Mouse (Mus musculus): ENCODE results near the gene Ctnnb1. TPM values are rescaled to one million over a fixed set of nuclear protein-coding genes. Genes with fewer than 3 reads are reported as not detected.

The Ctnnb1 gene
- polyA plus RNA-seq, 1 experiment from 2014 or later, result 728 TPM

DNA sequence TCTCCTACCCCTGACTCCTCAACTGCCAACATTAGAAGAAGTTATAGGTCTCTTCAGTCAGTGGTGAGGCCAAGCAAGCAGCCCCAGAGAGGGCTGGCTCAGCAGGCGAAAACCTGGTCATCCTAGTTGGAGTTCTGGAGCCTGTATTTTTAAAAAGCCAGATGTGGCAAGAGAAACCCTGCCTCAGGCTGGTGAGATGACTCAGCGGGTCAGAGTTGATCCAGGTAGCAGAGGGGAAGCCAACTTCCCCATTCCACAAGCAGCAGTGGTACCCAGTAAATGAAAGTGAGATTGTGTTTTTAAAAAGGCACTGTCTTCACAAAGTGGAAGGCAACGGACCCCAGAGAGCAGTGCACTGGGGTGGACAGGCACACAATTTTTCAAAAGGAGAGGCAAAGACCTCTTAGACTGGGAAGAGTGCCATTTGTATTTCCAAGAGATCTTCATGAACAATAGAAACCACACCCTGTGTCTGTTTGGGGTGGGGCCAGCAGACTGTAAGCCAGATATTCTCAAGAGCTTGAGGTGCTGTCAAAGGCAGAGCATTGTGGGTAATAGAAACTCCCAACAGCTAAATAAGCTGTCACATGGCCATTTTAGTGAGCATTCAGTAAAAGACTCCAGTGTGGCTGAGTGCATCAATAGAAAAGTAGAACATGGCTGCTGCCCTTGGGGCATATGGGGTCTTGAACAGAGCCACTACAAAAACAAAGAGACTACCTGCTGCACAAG, 33.1 kb downstream of the Ctnnb1 start:
- ATAC-seq (ENCODE audit: insufficient number of reproducible peaks, insufficient read depth, low FRiP score, low TSS enrichment, low read depth), result no peak
- WGBS, result 75% methylated on average over 3 of the region's 3 CpGs

DNA sequence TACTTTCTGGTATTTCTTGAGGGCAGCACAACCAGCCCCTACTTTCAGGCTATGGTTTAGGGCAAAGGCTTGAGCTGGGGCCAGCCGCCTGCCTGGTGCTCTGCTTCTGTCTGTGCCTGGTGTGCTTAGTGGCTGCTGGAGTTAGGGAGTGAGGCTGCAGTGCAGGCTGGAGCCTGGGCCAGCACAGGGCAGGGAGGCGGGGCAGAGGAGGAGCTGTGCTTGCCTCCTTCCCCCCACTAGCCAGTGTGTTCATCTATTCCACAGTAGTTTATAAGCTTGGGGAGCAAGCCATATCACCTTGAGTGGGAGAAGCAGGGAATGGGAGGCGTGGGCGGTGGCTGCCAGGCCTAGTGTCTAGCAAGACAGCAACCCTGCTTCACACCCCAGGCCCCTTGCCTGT, 34.1 kb downstream of the Ctnnb1 start:
- 91% methylated on average over 4 of the region's 4 CpGs for WGBS

More for the DNA sequence above, 33.1 kb downstream of the Ctnnb1 start:
- Histone ChIP-seq H3K27ac (no peak overlapping the region), H3K4me1 (replicated peaks) (0 out of 2 replicates have a peak, but pooled peaks cover 4% of the 10 kb centered on the region), H3K9me3 (no peaks in the 10 kb centered on the region), H3K4me3 (replicated peaks) (no peak overlapping the region), H3K4me2 (no peak overlapping the region), H3K27me3 (no peaks in the 10 kb centered on the region), H3K36me3 (peaks cover 100% of the 10 kb centered on the region), H3K9ac (replicated peaks) (no peak overlapping the region)

DNA sequence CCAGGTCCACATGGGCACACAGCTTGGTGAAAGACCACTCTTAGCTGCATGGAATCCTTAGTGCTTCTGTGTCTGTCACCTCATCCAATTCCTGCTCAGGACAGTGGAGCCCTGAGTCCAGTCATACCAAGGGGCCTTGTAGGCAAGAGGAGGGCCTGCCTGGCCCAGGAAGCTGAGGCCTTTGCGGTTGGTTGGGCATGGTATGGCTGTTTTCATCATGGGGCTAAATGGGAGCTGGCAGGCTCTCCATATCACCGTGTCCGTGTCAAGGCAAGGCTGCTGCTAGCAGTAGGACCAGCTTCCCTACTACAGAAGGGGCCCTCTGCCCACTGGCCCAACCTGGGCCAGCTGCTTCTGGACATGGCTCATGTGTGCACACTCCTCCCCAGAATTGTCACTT, 34.7 kb downstream of the Ctnnb1 start:
- H3K27ac ChIP-seq, result no peak overlapping the region
- H3K4me2 ChIP-seq, result no peak overlapping the region
- H3K4me1 ChIP-seq (replicated peaks), result 0 out of 2 replicates have a peak, but pooled peaks cover 4% of the 10 kb centered on the region
- no peak for ATAC-seq (ENCODE audit: insufficient number of reproducible peaks, insufficient read depth, low FRiP score, low TSS enrichment, low read depth)
- 92% methylated on average over 3 of the region's 3 CpGs for WGBS
- peaks cover 100% of the 10 kb centered on the region for H3K36me3 ChIP-seq
- H3K9ac ChIP-seq (replicated peaks), result no peak overlapping the region
- H3K9me3 ChIP-seq, result no peaks in the 10 kb centered on the region
- H3K27me3 ChIP-seq, result no peaks in the 10 kb centered on the region
- H3K4me3 ChIP-seq (replicated peaks), result no peak overlapping the region

More for the DNA sequence above, 34.1 kb downstream of the Ctnnb1 start:
- no peak overlapping the region for H3K4me3 ChIP-seq (replicated peaks)
- ATAC-seq (ENCODE audit: insufficient number of reproducible peaks, insufficient read depth, low FRiP score, low TSS enrichment, low read depth), result no peak
- H3K4me2 ChIP-seq, result no peak overlapping the region
- H3K9me3 ChIP-seq, result no peaks in the 10 kb centered on the region
- H3K9ac ChIP-seq (replicated peaks), result no peak overlapping the region
- peaks cover 100% of the 10 kb centered on the region for H3K36me3 ChIP-seq
- 0 out of 2 replicates have a peak overlapping the region, but pooled peaks have one; percentile 18 for H3K27ac ChIP-seq
- H3K27me3 ChIP-seq, result no peaks in the 10 kb centered on the region
- 0 out of 2 replicates have a peak, but pooled peaks cover 4% of the 10 kb centered on the region for H3K4me1 ChIP-seq (replicated peaks)

DNA sequence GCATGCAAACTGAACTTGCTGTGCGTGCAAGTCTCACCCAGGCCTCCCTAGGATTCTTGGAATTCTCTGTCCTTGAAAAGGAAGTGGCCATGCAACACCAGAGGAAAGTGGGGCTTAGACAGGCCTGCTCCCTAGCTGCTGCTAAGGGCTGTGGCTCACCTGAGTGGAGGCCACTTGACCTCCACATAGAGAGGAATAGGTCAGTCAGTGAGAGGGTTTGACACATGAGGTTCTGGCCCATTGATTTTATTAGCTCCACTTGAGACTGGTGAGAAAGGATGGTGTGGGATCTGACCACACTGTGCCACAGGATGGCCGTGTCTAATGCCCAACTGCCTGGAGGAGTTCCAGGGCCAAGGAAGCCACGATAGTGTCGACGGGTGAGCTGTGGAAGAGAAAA, 35.2 kb downstream of the Ctnnb1 start:
- Histone ChIP-seq H3K4me1 (replicated peaks) (0 out of 2 replicates have a peak, but pooled peaks cover 4% of the 10 kb centered on the region), H3K4me2 (no peak overlapping the region), H3K36me3 (peaks cover 100% of the 10 kb centered on the region), H3K9ac (replicated peaks) (no peak overlapping the region), H3K9me3 (no peaks in the 10 kb centered on the region), H3K4me3 (replicated peaks) (no peak overlapping the region), H3K27me3 (no peaks in the 10 kb centered on the region), H3K27ac (no peak overlapping the region)
- WGBS, result 81% methylated on average over 5 of the region's 5 CpGs
- ATAC-seq (ENCODE audit: insufficient number of reproducible peaks, insufficient read depth, low FRiP score, low TSS enrichment, low read depth), result no peak

DNA sequence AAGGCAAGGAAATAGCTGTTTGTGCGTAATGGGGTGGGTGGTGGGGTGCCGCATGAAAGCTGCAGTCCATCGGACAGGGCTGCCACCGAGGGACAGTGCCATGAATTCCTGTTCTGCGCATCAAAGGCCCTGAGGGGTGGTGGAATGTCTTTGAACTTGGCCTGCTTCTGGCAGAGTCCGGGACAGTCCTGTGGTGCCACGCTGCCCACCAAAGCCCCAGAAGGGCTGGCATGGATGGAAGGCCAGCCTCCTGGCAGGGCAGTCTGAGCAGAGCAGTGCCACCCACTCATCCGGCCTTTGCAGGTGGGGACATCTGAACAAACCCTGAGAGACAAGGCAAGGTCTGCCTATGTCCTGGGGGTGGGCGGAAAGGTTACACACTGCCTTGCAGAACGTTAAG, 36.0 kb downstream of the Ctnnb1 start:
- no peak for ATAC-seq (ENCODE audit: insufficient number of reproducible peaks, insufficient read depth, low FRiP score, low TSS enrichment, low read depth)
- Histone ChIP-seq H3K4me2 (no peak overlapping the region), H3K4me3 (replicated peaks) (no peak overlapping the region), H3K27ac (no peak overlapping the region), H3K27me3 (no peaks in the 10 kb centered on the region), H3K9me3 (no peaks in the 10 kb centered on the region), H3K36me3 (peaks cover 100% of the 10 kb centered on the region), H3K4me1 (replicated peaks) (0 out of 2 replicates have a peak, but pooled peaks cover 4% of the 10 kb centered on the region), H3K9ac (replicated peaks) (no peak overlapping the region)
- WGBS, result 85% methylated on average over 10 of the region's 10 CpGs

DNA sequence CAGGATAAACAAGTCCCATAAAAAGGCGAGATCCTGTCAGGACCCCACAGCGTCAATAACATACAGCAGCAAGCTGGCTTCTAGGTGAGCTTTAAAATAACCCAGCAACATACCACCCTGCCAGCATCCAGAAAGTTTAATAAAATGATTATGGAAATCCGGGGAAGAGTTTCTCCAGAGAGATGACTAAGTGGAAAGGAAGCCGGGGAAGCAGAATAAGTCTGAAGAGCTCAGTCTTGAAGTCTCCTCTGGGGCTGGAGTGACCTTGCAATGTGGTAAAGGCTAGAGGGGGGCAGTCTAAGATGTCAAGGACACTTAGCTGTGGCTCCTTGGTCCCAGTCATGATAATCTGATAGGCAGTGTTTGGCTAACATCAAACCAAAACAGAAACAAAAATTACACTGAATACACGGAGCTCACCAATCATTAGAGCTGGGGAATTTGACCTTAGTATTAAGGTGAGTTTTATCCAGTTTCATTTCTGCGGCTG, 44.1 kb downstream of the Ctnnb1 start:
- Histone ChIP-seq H3K36me3 (peaks cover 21% of the 10 kb centered on the region), H3K27me3 (no peaks in the 10 kb centered on the region), H3K27ac (no peak overlapping the region), H3K4me1 (replicated peaks) (peaks cover 17% of the 10 kb centered on the region), H3K4me3 (replicated peaks) (no peak overlapping the region), H3K9me3 (no peaks in the 10 kb centered on the region), H3K9ac (replicated peaks) (no peak overlapping the region), H3K4me2 (no peak overlapping the region)
- no peak for ATAC-seq (ENCODE audit: insufficient number of reproducible peaks, insufficient read depth, low FRiP score, low TSS enrichment, low read depth)
- 64% methylated on average over 6 of the region's 6 CpGs for WGBS

DNA sequence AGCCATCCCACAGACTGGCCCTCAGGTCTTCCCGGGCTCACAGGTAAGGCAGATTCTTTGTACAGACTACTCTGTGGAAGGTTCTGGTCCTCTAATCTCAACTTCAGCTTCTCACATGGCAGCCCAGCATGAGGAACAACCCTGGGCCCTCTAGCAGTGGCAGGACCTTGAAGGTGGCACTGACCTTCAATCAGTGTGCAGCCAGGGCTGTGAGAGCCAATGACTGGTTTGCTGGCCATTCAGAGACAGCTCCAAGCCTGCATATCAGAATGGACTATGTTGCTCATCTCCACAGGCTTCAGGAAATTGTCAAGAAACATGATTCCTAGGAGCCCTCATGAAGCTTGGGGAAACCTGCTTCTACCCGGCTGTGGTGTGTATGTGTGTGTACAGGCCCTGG, 45.2 kb downstream of the Ctnnb1 start:
- H3K27me3 ChIP-seq, result no peaks in the 10 kb centered on the region
- peaks cover 10% of the 10 kb centered on the region for H3K36me3 ChIP-seq
- no peak for ATAC-seq (ENCODE audit: insufficient number of reproducible peaks, insufficient read depth, low FRiP score, low TSS enrichment, low read depth)
- H3K4me1 ChIP-seq (replicated peaks), result peaks cover 17% of the 10 kb centered on the region
- no peak overlapping the region for H3K9ac ChIP-seq (replicated peaks)
- no peak overlapping the region for H3K4me3 ChIP-seq (replicated peaks)
- H3K27ac ChIP-seq, result no peak overlapping the region
- no peaks in the 10 kb centered on the region for H3K9me3 ChIP-seq
- 67% methylated on average over 2 of the region's 2 CpGs for WGBS
- H3K4me2 ChIP-seq, result no peak overlapping the region

DNA sequence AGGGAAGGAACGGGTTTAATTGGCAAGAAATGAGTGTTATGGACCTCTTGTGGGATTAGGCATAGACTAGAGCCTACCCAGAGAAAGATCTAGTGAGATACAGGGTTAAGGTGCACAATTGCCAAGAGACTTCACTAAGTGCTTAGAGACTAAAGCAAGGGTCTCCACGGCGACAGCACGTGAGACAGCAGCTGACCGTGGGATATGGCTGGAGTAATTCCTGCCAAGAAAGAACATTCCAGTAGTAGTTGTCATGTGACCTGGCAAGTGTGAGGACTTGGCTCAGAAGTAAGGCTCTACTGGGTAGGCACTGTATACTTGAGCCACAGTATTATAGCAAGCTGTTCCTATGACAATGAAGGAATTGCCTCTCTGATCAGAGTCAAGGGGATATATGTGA, 47.1 kb downstream of the Ctnnb1 start:
- 73% methylated on average over 5 of the region's 5 CpGs for WGBS

DNA sequence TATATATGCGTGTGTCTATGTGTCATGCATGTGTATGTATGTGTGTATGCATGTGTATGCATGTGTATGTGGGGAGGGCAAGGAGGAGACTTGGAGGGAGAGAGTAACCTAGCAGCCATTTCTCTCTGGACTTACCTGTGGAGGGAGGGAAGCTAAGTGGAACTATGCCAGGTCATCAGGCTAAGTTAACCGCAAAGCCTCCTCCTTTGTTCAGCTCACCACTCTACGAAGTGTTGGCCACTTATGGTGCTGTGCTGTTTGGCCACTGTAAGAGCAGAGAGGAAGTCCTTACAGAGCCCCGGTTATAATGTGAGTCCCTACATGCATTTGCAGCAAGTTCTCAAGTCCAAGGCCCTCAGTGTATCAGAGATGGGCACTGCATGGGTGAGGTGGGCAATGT, 47.8 kb downstream of the Ctnnb1 start:
- H3K36me3 ChIP-seq, result no peaks in the 10 kb centered on the region
- no peak for ATAC-seq (ENCODE audit: insufficient number of reproducible peaks, insufficient read depth, low FRiP score, low TSS enrichment, low read depth)
- no peak overlapping the region for H3K4me2 ChIP-seq
- 91% methylated on average over 4 of the region's 4 CpGs for WGBS
- peaks cover 17% of the 10 kb centered on the region for H3K4me1 ChIP-seq (replicated peaks)
- H3K9me3 ChIP-seq, result no peaks in the 10 kb centered on the region
- no peak overlapping the region for H3K4me3 ChIP-seq (replicated peaks)
- H3K9ac ChIP-seq (replicated peaks), result no peak overlapping the region
- H3K27me3 ChIP-seq, result no peaks in the 10 kb centered on the region
- H3K27ac ChIP-seq, result no peak overlapping the region

More for the DNA sequence above, 47.1 kb downstream of the Ctnnb1 start:
- peak overlapping the region; percentile 64; the same call in 1 of the 2 replicates for H3K27ac ChIP-seq
- peaks cover 17% of the 10 kb centered on the region for H3K4me1 ChIP-seq (replicated peaks)
- no peak overlapping the region for H3K9ac ChIP-seq (replicated peaks)
- no peak for ATAC-seq (ENCODE audit: insufficient number of reproducible peaks, insufficient read depth, low FRiP score, low TSS enrichment, low read depth)
- no peaks in the 10 kb centered on the region for H3K36me3 ChIP-seq
- no peak overlapping the region for H3K4me2 ChIP-seq
- no peak overlapping the region for H3K4me3 ChIP-seq (replicated peaks)
- no peaks in the 10 kb centered on the region for H3K27me3 ChIP-seq
- H3K9me3 ChIP-seq, result no peaks in the 10 kb centered on the region

DNA sequence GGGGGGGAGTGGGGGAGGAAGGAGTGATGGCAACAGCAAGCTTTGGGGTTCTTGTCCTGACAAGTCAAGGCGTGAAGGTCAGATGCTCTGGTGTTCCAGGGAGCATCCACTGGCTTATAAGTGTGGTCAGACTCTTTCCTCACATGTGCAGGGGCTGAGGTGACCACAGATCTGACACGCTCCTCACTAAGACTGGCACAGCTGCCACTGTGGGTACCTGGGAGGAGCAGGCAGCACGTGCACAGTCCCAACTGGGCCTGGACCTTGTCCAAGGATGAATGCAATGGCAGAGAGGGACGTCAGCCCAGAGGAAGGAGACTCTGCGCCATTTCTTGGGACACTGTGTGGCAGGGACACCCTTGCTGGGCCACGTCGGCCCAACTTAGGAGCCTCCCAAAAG, 52.8 kb downstream of the Ctnnb1 start:
- Histone ChIP-seq H3K9ac (replicated peaks) (no peak overlapping the region), H3K4me1 (replicated peaks) (no peaks in the 10 kb centered on the region), H3K4me3 (replicated peaks) (no peak overlapping the region), H3K36me3 (no peaks in the 10 kb centered on the region), H3K27me3 (no peaks in the 10 kb centered on the region), H3K9me3 (no peaks in the 10 kb centered on the region), H3K4me2 (no peak overlapping the region), H3K27ac (no peak overlapping the region)
- no peak for ATAC-seq (ENCODE audit: insufficient number of reproducible peaks, insufficient read depth, low FRiP score, low TSS enrichment, low read depth)
- WGBS, result 79% methylated on average over 7 of the region's 7 CpGs

DNA sequence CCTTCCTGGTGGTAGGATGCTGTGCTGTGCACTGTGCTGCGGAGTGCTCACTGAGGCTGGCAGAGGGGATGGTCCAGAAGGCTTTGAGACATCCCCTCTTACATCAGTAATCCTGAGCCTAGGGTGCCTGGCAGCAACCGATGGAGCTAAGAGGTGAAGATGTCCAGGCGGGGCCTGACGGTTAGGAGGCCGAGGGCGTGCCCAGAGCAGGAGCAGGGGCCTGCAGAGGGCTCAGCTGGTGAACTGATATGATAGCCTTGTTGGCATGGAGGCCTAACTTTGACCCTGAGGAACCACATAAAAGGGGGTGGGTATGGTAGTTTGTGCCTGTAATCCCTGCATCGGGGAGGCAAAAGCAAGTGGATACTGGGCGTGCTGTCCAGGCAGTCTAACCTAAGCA, 54.8 kb downstream of the Ctnnb1 start:
- no peak overlapping the region for H3K4me3 ChIP-seq (replicated peaks)
- WGBS, result 85% methylated on average over 8 of the region's 8 CpGs
- H3K4me2 ChIP-seq, result no peak overlapping the region
- H3K27me3 ChIP-seq, result no peaks in the 10 kb centered on the region
- no peaks in the 10 kb centered on the region for H3K9me3 ChIP-seq
- H3K4me1 ChIP-seq (replicated peaks), result peaks cover 3% of the 10 kb centered on the region; the same call in 1 of the 2 replicates
- no peak overlapping the region for H3K27ac ChIP-seq
- no peaks in the 10 kb centered on the region for H3K36me3 ChIP-seq
- no peak overlapping the region for H3K9ac ChIP-seq (replicated peaks)
- no peak for ATAC-seq (ENCODE audit: insufficient number of reproducible peaks, insufficient read depth, low FRiP score, low TSS enrichment, low read depth)
